Mouse (Mus musculus) megakaryocyte, embryonic 14.5 days (primary cell): Measurements from ENCODE around the gene Ablim1. TPM values are rescaled to one million over a fixed set of nuclear protein-coding genes. Genes with fewer than 3 reads are reported as not detected.

Experiments
- H3K27me3 ChIP-seq: replicated peaks from 2 replicates; pipeline ENCODE3; 2012; ENCODE audit warnings: inconsistent platforms
- H3K36me3 ChIP-seq: replicated peaks from 2 replicates; pipeline ENCODE3; 2012; ENCODE audit warnings: low read length, inconsistent platforms, mixed read lengths
- H3K4me1 ChIP-seq: 2 replicates; pipeline ENCODE4 v1.6.1; 2012; ENCODE audit warnings: inconsistent platforms
- H3K4me3 ChIP-seq: replicated peaks from 2 replicates; pipeline ENCODE3; 2012; ENCODE audit warnings: moderate library complexity, mild to moderate bottlenecking, inconsistent platforms
- H3K9me3 ChIP-seq: 2 replicates; pipeline ENCODE4 v1.6.1; 2012; ENCODE audit warnings: inconsistent platforms
- FLI1 ChIP-seq: IDR thresholded peaks from 2 replicates; pipeline ENCODE4 v1.6.1; 2012; ENCODE audit warnings: low read length, inconsistent platforms, mixed read lengths
- GATA1 ChIP-seq: IDR thresholded peaks from 3 replicates; pipeline ENCODE4 v1.6.1; 2012; ENCODE audit warnings: mixed read lengths, low read length, inconsistent platforms, borderline replicate concordance
- polyA plus RNA-seq: library from polyadenylated mRNA; stranded (reverse); fragments of >175 nt; gene quantifications from 2 replicates; pipeline ENCODE4 v1.2.3, GENCODE M21; 2012; ENCODE audit warnings: low replicate concordance; ENCODE audit not compliant: insufficient read depth

Ablim1 gene
- polyA plus RNA-seq, 1 experiment = 0.17 TPM

DNA sequence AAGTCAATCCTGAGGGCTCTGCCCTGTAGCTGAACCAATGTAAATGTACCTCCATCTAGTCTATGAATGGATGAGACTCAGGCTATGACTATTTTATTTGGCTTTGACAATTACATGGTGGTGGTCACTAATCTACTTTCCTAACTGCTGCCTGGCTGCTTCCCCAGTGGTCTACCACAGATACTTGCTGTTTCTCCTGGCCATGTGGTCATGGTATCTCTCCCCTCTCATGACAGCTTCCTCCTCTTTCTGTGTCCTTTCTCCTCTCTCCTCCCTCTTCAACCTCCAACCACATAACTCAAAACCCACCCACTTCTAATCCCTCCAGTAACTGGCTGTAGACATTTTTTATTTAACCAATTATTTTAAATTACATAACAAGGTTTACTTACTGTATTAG is 34.4 kb upstream of the Ablim1 start:
- peaks cover 62% of the 10 kb centered on the region for H3K4me1 ChIP-seq
- peak overlapping the region; percentile 5 for H3K4me3 ChIP-seq
- no peaks in the 10 kb centered on the region for H3K27me3 ChIP-seq
- peaks cover 16% of the 10 kb centered on the region; the same call in 1 of the 2 replicates for H3K9me3 ChIP-seq
- TF ChIP-seq FLI1 (no peak), GATA1 (peak; percentile 96; the same call in 2 of the 3 replicates)
- peaks cover 22% of the 10 kb centered on the region for H3K36me3 ChIP-seq

DNA sequence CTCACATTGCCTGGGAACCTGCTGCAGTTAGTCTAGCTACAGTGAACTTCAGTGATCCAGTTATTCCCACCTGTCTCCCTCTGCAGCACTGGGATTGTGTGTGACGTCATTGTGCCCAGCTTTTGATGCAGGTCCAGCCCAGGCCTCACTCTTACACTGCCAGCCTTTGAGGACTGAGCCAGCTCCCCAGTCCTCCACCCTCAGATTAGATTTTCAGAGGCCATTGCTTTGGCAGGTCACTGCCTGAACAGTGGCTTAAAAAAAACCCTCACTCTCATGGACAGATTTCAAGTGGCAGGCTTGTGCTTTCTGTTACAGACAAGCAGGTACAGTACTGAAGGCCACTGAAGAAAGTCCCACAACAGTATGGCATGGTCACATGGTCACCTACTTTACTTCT is 30.0 kb upstream of the Ablim1 start:
- Histone ChIP-seq H3K9me3 (peaks cover 16% of the 10 kb centered on the region; the same call in 1 of the 2 replicates), H3K4me1 (peaks cover 55% of the 10 kb centered on the region), H3K27me3 (no peaks in the 10 kb centered on the region), H3K4me3 (peak overlapping the region; percentile 38), H3K36me3 (peaks cover 6% of the 10 kb centered on the region)
- TF ChIP-seq GATA1 = no peak
- TF ChIP-seq FLI1 = no peak

DNA sequence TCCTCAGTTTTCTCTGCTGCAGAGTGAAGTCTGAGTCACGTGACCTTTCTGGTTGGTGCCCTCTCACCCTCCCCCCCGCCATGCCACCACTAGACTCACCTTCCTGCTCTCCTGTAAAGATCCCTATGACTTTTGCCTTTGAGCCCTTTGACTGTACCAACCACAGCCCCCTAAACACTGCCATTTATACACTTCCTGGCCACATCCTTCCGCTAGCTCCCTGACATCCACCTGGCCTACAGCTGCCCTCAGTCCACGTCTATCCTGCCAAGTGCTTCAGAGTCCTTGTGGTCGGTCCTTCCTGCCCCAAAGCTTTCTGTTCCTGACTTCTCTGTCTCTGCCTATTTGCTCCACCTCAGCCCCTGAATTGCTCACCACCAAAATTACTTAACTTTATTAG is 29.1 kb upstream of the Ablim1 start:
- TF ChIP-seq GATA1 (no peak), FLI1 (no peak)
- Histone ChIP-seq H3K4me1 (peaks cover 51% of the 10 kb centered on the region), H3K4me3 (peak overlapping the region; percentile 81), H3K36me3 (peaks cover 6% of the 10 kb centered on the region), H3K27me3 (no peaks in the 10 kb centered on the region), H3K9me3 (peaks cover 16% of the 10 kb centered on the region; the same call in 1 of the 2 replicates)

DNA sequence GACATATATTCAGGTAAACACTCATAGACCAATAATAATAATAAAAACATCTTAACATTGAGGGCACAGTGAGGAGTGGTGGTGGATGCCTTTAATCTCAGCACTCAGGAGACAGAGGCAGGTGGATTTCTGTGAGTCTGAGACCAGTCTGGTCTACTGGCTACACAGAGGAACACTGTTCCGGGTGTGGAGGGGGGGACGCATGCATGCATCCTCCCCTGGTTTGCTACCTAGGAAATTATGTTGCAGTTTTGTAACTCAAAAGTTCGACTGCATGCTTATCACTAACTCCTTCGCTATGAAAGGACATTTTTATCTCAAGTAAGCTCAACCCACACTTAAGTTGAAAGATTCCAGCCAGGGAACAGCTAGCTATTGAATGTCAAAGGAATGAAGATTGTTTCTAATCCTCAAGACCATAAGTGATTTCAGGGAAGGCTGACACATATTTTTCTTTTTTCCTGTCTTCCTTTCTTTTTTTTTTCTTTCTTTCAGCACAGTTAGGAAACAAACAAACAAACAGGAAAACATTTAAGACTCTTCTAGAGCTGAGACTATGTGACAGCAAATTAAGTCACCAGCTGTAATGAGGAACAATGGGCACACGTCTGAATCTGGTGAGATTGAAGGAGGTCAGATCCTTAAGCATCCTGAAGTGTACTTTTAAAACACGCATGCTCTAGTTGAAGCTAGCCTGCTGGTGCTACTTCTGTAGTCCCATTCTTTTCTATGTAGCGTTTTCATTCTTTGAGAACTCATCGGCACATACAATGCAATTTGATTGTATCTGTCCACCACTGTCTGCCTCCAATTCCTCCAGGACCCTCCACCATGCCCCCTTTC is 26.4 kb upstream of the Ablim1 start:
- Histone ChIP-seq H3K4me3 (no peak overlapping the region), H3K9me3 (0 out of 2 replicates have a peak, but pooled peaks cover 2% of the 10 kb centered on the region), H3K27me3 (no peaks in the 10 kb centered on the region), H3K4me1 (peaks cover 45% of the 10 kb centered on the region), H3K36me3 (peaks cover 2% of the 10 kb centered on the region)
- TF ChIP-seq FLI1 = no peak
- no peak for TF ChIP-seq GATA1

DNA sequence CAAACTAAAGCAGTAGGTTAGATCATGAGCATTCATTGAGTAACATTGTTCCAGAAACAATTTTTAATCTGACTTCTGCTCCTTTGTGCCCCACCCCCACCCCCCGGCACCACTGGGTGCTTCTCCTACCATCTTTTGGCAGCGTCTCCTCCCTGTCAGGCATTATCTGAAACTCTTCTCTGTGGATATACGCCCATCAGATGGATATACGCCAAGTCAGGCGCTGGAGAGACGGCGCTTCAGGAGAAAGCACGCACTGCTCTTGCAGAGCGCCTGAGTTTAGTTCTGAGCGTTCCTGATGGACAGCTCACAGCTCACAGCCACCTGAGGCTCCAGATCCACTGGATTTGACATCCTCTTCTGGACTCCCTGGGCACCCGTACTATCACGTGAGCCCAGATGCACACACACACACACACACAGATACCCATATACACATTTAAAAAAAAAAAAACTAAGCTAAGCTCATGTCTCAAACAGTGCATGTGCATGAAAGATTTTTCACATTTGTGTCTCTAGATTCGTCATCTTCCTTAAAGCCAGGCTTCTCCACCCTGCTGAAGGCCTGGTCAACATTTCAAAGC is 24.7 kb upstream of the Ablim1 start:
- peaks cover 36% of the 10 kb centered on the region for H3K4me1 ChIP-seq
- no peak overlapping the region for H3K4me3 ChIP-seq
- TF ChIP-seq FLI1 = no peak
- no peak for TF ChIP-seq GATA1
- no peaks in the 10 kb centered on the region for H3K27me3 ChIP-seq
- peaks cover 2% of the 10 kb centered on the region for H3K36me3 ChIP-seq
- no peaks in the 10 kb centered on the region for H3K9me3 ChIP-seq

DNA sequence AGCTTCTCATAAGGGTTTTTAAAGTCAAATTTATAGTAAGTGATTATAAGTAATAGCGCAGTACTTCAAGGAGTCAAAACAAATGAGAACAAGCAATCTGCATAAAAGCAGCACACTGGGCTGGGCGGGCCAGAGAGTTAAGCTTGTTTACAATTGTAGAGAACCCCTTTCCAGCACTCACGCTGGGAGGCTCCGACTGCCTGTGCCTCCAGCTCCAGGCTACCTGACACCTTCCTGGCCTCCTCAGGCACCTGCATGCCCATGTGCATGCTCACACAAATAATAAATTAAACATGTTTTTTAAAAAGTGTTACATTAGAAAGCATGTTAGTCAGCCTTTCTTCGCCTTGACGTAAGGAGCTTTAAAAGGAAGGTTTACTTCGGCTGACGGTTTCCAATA is 20.4 kb upstream of the Ablim1 start:
- no peak for TF ChIP-seq FLI1
- no peak for TF ChIP-seq GATA1
- Histone ChIP-seq H3K4me3 (no peak overlapping the region), H3K9me3 (no peaks in the 10 kb centered on the region), H3K36me3 (no peaks in the 10 kb centered on the region), H3K27me3 (no peaks in the 10 kb centered on the region), H3K4me1 (peaks cover 26% of the 10 kb centered on the region)

DNA sequence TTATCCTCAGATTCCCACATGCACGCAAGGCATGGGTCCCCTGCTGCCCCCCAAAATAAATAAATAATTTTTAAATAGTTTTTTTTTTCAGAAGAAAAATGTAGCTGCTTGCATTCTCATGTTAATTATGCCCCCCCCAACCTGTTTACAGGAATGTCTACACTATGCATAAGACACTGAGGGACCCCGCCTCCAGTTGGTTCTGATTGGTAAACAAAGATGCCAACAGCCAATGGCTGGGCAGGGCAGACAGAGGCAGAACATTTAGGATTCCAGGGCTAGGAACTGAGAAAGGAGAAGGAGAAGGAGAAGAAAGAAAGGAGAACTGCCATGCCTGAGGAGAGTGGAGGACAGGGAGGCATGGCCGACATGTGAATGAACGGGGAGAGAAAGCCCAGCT is 18.6 kb upstream of the Ablim1 start:
- TF ChIP-seq GATA1 = no peak
- Histone ChIP-seq H3K27me3 (no peaks in the 10 kb centered on the region), H3K36me3 (no peaks in the 10 kb centered on the region), H3K4me1 (peaks cover 30% of the 10 kb centered on the region), H3K4me3 (no peak overlapping the region), H3K9me3 (no peaks in the 10 kb centered on the region)

DNA sequence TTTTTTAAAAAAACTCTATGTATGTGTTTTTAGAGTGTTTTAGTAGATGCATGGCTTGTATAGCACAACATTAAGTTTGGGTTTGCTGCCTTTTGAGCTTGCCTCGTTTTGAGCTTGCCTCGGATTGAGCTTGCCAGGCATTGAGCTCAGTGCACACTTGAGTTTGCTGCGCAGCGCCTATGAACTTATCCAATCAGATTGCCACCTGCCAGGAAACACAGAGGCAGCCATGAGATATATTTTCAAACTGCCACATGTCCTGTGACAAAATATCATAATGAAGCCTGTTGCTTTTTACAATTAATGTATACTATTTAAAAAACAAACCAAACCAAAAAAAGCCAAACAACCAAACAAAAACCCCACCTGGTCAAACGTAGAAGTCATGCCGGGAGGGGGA is 16.5 kb upstream of the Ablim1 start:
- no peak overlapping the region for H3K4me3 ChIP-seq
- TF ChIP-seq FLI1 (no peak), GATA1 (no peak)
- H3K27me3 ChIP-seq = no peaks in the 10 kb centered on the region
- H3K4me1 ChIP-seq = peaks cover 49% of the 10 kb centered on the region
- H3K36me3 ChIP-seq = no peaks in the 10 kb centered on the region
- no peaks in the 10 kb centered on the region for H3K9me3 ChIP-seq

DNA sequence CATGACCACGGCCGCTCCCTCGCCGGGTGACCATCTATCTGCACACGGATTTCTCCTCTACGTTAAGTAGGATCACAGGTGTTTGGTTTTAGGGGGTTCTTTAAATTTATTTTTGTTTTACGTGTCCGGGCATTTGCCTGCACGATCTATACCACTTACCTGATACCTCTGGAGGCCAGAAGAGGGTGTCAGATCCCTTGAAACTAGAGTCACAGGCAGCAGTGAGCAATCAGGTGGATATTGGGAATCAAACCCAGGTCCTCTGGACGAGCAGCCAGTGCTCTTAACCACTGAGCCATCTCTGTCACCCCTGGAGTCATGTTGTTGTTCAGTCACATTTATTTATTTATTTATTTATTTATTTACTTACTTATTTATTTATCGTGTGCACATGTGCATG is 15.6 kb upstream of the Ablim1 start:
- Histone ChIP-seq H3K9me3 (no peaks in the 10 kb centered on the region), H3K4me3 (no peak overlapping the region), H3K4me1 (peaks cover 54% of the 10 kb centered on the region), H3K36me3 (no peaks in the 10 kb centered on the region), H3K27me3 (no peaks in the 10 kb centered on the region)
- no peak for TF ChIP-seq GATA1
- no peak for TF ChIP-seq FLI1

DNA sequence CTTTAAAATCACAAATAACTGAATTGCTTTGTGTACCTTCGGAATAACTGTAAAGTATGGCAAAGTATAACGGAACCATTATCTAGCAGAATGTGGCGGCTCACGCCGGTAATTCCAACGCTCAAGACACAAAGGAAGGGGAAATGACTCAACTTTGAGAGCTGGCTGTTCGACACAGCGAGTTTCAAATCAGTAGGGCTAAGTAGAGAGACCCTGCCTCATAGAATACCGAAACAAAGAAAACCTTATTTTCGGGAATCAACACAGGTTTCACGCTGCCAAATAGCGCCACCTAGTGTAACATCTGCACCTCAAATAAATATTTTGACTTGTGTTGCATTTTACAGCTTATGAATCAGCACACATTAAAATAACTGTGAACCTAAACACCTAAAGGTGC is 14.1 kb upstream of the Ablim1 start:
- Histone ChIP-seq H3K9me3 (no peaks in the 10 kb centered on the region), H3K27me3 (peaks cover 12% of the 10 kb centered on the region), H3K4me1 (peaks cover 51% of the 10 kb centered on the region), H3K36me3 (no peaks in the 10 kb centered on the region), H3K4me3 (peak overlapping the region; percentile 86)
- TF ChIP-seq GATA1 (no peak), FLI1 (no peak)
